In genomic region chr15:92973651-92974229, GRCm38 (mm10) we compare ENCODE assay signal across 15 mouse cellular contexts.
A peak's percentile ranks its signal among the peaks of the same experiment; 100 is the strongest.
DNase-seq lines count a peak whose midpoint lies in the region; ATAC-seq and TF ChIP-seq lines count a peak whose summit lies in the region.
"Had no signal": no experiment of that assay in that cellular context is flagged by ENCODE, and none has a peak within 500 bp of the region (broad histone marks: within the 10 kb centered on the region; RNA-seq: fewer than 3 reads in every experiment).

No protein-coding gene starts in this region.

- H3K27ac ChIP-seq in heart, embryonic 11.5 days (ENCODE audit: low read depth, low read length), result no peak overlapping the region
- no peak overlapping the region for H3K27ac ChIP-seq in lung, embryonic 14.5 days (ENCODE audit: low read depth)
- peak overlapping the region; percentile 72 for H3K27ac ChIP-seq in hindbrain, embryonic 16.5 days (ENCODE audit: low read depth, low read length)
- H3K27ac ChIP-seq: liver, embryonic 14.5 days had no signal

- no peaks in the 10 kb centered on the region for H3K9me3 ChIP-seq in heart, embryonic 11.5 days (replicated peaks; ENCODE audit: control insufficient read depth, low read length)
- no peaks in the 10 kb centered on the region for H3K9me3 ChIP-seq in lung, embryonic 14.5 days (ENCODE audit: low read depth, low read length)
- no peaks in the 10 kb centered on the region for H3K9me3 ChIP-seq in hindbrain, embryonic 16.5 days (ENCODE audit: control insufficient read depth, low read length)

- no peak overlapping the region for H3K4me3 ChIP-seq in heart, embryonic 11.5 days (ENCODE audit: low read depth, low read length)
- no peak overlapping the region for H3K4me3 ChIP-seq in lung, embryonic 14.5 days (ENCODE audit: low read depth, low read length)
- H3K4me3 ChIP-seq in hindbrain, embryonic 16.5 days (ENCODE audit: low read length), result no peak overlapping the region

- no peak for TF ChIP-seq CTCF in lung, embryonic 14.5 days (IDR thresholded peaks at IDR 0.05; ENCODE audit: low read depth)

- no peaks in the 10 kb centered on the region for H3K27me3 ChIP-seq in heart, embryonic 11.5 days (ENCODE audit: control insufficient read depth, insufficient read depth, low read length)
- H3K27me3 ChIP-seq in lung, embryonic 14.5 days (ENCODE audit: insufficient read depth, low read length), result no peaks in the 10 kb centered on the region
- H3K27me3 ChIP-seq in hindbrain, embryonic 16.5 days (replicated peaks; ENCODE audit: control insufficient read depth, insufficient read depth, low read length), result no peaks in the 10 kb centered on the region

- WGBS in heart, embryonic 11.5 days (ENCODE audit: insufficient replicate concordance), result 65% methylated on average over 9 of the region's 9 CpGs
- WGBS in lung, embryonic 14.5 days, result 52% methylated on average over 9 of the region's 9 CpGs
- WGBS in hindbrain, embryonic 16.5 days, result 61% methylated on average over 9 of the region's 9 CpGs

- DNase-seq in heart, adult 11 months, result peak; percentile 42
- DNase-seq in lung, embryonic 14.5 days, result peak; percentile 12
- no peak for DNase-seq in lung, postnatal 25 days (ENCODE audit: low spot score)
- DNase-seq in R1 (ENCODE audit: low read depth, low spot score), result peak; percentile 11
- DNase-seq in ovary, postnatal 10 days (ENCODE audit: low spot score), result no peak
- DNase-seq in thymus, postnatal 25 days, result no peak
- DNase-seq: cerebellum, adult 2 months; gastrocnemius, postnatal 10 days; heart, postnatal 10 days; kidney, postnatal 10 days; lung, postnatal 10 days had no signal

- no peaks in the 10 kb centered on the region for H3K4me1 ChIP-seq in heart, embryonic 11.5 days (ENCODE audit: control insufficient read depth, insufficient read depth, low read length)
- no peaks in the 10 kb centered on the region for H3K4me1 ChIP-seq in lung, embryonic 14.5 days (ENCODE audit: insufficient read depth)
- H3K4me1 ChIP-seq in hindbrain, embryonic 16.5 days (ENCODE audit: control insufficient read depth, insufficient read depth, low read depth, low read length), result peaks cover 3% of the 10 kb centered on the region; the same call in 1 of the 2 replicates

- H3K36me3 ChIP-seq in heart, embryonic 11.5 days (ENCODE audit: control insufficient read depth, insufficient read depth, low read length), result no peaks in the 10 kb centered on the region
- no peaks in the 10 kb centered on the region for H3K36me3 ChIP-seq in lung, embryonic 14.5 days (ENCODE audit: insufficient read depth)
- no peaks in the 10 kb centered on the region for H3K36me3 ChIP-seq in hindbrain, embryonic 16.5 days (ENCODE audit: control insufficient read depth, insufficient read depth, low read length)

- H3K9ac ChIP-seq in heart, embryonic 11.5 days (ENCODE audit: low read depth, low read length), result no peak overlapping the region
- H3K9ac ChIP-seq in lung, embryonic 14.5 days, result no peak overlapping the region
- no peak overlapping the region for H3K9ac ChIP-seq in hindbrain, embryonic 16.5 days (ENCODE audit: low read depth, low read length)
- H3K9ac ChIP-seq: liver, embryonic 14.5 days had no signal

- ATAC-seq in heart, embryonic 11.5 days (replicated peaks; ENCODE audit: insufficient number of reproducible peaks, low FRiP score, low TSS enrichment), result no peak
- ATAC-seq in lung, embryonic 14.5 days (ENCODE audit: insufficient read depth), result no peak
- ATAC-seq in hindbrain, embryonic 16.5 days, result peak; percentile 67; the same call in 1 of the 2 replicates
- ATAC-seq: intestine, postnatal 0 days had no signal

- H3K4me2 ChIP-seq in heart, embryonic 11.5 days, result no peak overlapping the region
- no peak overlapping the region for H3K4me2 ChIP-seq in lung, embryonic 14.5 days
- no peak overlapping the region for H3K4me2 ChIP-seq in hindbrain, embryonic 16.5 days (ENCODE audit: low read length)

Comparison
In these comparisons a context has a peak if more than half of its experiments do, and no peak if none do; other contexts are left out.
1. DNase-seq: peak in heart, adult 11 months (single experiment), lung, embryonic 14.5 days (single experiment) and R1 (single experiment); none in lung, postnatal 25 days (single experiment), ovary, postnatal 10 days (single experiment) and thymus, postnatal 25 days (single experiment).